In genomic region chr5:103340626-103341025, GRCm38 (mm10) we compare ENCODE assay signal across 23 mouse cellular contexts.
DNase-seq lines count a peak whose midpoint lies in the region; ATAC-seq lines count a peak whose summit lies in the region.
"Had no signal": no experiment of that assay in that cellular context is flagged by ENCODE, and none has a peak within 500 bp of the region (broad histone marks: within the 10 kb centered on the region; RNA-seq: fewer than 3 reads in every experiment).

No protein-coding gene starts in this region.

- H3K27me3 ChIP-seq in midbrain, embryonic 13.5 days: peaks cover 8% of the 10 kb centered on the region
- peaks cover 56% of the 10 kb centered on the region for H3K27me3 ChIP-seq in midbrain, embryonic 10.5 days (ENCODE audit: low read depth, poor library complexity, severe bottlenecking)
- peaks cover 8% of the 10 kb centered on the region; the same call in 1 of the 2 replicates for H3K27me3 ChIP-seq in hindbrain, embryonic 13.5 days
- peaks cover 42% of the 10 kb centered on the region for H3K27me3 ChIP-seq in neural tube, embryonic 13.5 days
- H3K27me3 ChIP-seq: heart, embryonic 12.5 days; Patski; stomach, embryonic 15.5 days had no signal

- ATAC-seq in midbrain, embryonic 13.5 days: no peak
- ATAC-seq in hindbrain, embryonic 13.5 days (ENCODE audit: low FRiP score): no peak
- ATAC-seq in neural tube, embryonic 13.5 days (ENCODE audit: low read depth): no peak
- ATAC-seq: inflammation-experienced regulatory T-cells, adult 6 months; liver, postnatal 0 days; Patski had no signal

- no peak overlapping the region for H3K4me3 ChIP-seq in midbrain, embryonic 13.5 days (replicated peaks)
- H3K4me3 ChIP-seq in midbrain, embryonic 10.5 days: no peak overlapping the region
- H3K4me3 ChIP-seq in hindbrain, embryonic 13.5 days: no peak overlapping the region
- H3K4me3 ChIP-seq in neural tube, embryonic 13.5 days: no peak overlapping the region
- H3K4me3 ChIP-seq: forebrain, embryonic 12.5 days; heart, embryonic 12.5 days; left cerebral cortex, adult 2 months; limb, embryonic 10.5 days; myocyte; stomach, embryonic 15.5 days had no signal

- 34% methylated on average over 9 of the region's 9 CpGs for WGBS in midbrain, embryonic 13.5 days
- WGBS in midbrain, embryonic 10.5 days: 60% methylated on average over 9 of the region's 9 CpGs
- 15% methylated on average over 9 of the region's 9 CpGs for WGBS in hindbrain, embryonic 13.5 days
- 7% methylated on average over 9 of the region's 9 CpGs for WGBS in neural tube, embryonic 13.5 days

- DNase-seq in midbrain, embryonic 10.5 days (ENCODE audit: low spot score): no peak
- peak; percentile 37 for DNase-seq in embryo, embryonic 11 days
- DNase-seq in thymus, postnatal 14 days: no peak
- DNase-seq in adrenal gland, postnatal 10 days: no peak
- no peak for DNase-seq in lung, postnatal 4 days
- DNase-seq: adrenal gland, postnatal 36 days; heart, postnatal 14 days; kidney, adult 9 months; kidney, postnatal 36 days; liver, postnatal 0 days; lung, postnatal 10 days; thymus, adult 18-20 months had no signal

- no peaks in the 10 kb centered on the region for H3K9me3 ChIP-seq in midbrain, embryonic 13.5 days
- no peaks in the 10 kb centered on the region for H3K9me3 ChIP-seq in midbrain, embryonic 10.5 days (replicated peaks)
- no peaks in the 10 kb centered on the region for H3K9me3 ChIP-seq in hindbrain, embryonic 13.5 days
- no peaks in the 10 kb centered on the region for H3K9me3 ChIP-seq in neural tube, embryonic 13.5 days
- H3K9me3 ChIP-seq: forebrain, embryonic 12.5 days; heart, embryonic 12.5 days; limb, embryonic 10.5 days; stomach, embryonic 15.5 days had no signal

- no peak overlapping the region for H3K9ac ChIP-seq in midbrain, embryonic 13.5 days (replicated peaks)
- H3K9ac ChIP-seq in hindbrain, embryonic 13.5 days: peak overlapping the region; percentile 53; the same call in 1 of the 2 replicates
- H3K9ac ChIP-seq in neural tube, embryonic 13.5 days: peak overlapping the region; percentile 9; the same call in 1 of the 2 replicates
- H3K9ac ChIP-seq: forebrain, embryonic 12.5 days; heart, embryonic 12.5 days; liver, postnatal 0 days; stomach, embryonic 15.5 days had no signal

- H3K4me2 ChIP-seq in midbrain, embryonic 13.5 days (replicated peaks): no peak overlapping the region
- peak overlapping the region; percentile 34 for H3K4me2 ChIP-seq in hindbrain, embryonic 13.5 days
- H3K4me2 ChIP-seq in neural tube, embryonic 13.5 days: peak overlapping the region; percentile 25
- H3K4me2 ChIP-seq: forebrain, embryonic 12.5 days; heart, embryonic 12.5 days; stomach, embryonic 15.5 days had no signal

- no peaks in the 10 kb centered on the region for H3K36me3 ChIP-seq in midbrain, embryonic 13.5 days
- no peaks in the 10 kb centered on the region for H3K36me3 ChIP-seq in midbrain, embryonic 10.5 days
- H3K36me3 ChIP-seq in hindbrain, embryonic 13.5 days: no peaks in the 10 kb centered on the region
- H3K36me3 ChIP-seq in neural tube, embryonic 13.5 days: no peaks in the 10 kb centered on the region
- H3K36me3 ChIP-seq: forebrain, embryonic 12.5 days; heart, embryonic 12.5 days; limb, embryonic 10.5 days; stomach, embryonic 15.5 days had no signal

- H3K27ac ChIP-seq in midbrain, embryonic 13.5 days: peak overlapping the region; percentile 21; the same call in 1 of the 2 replicates
- H3K27ac ChIP-seq in midbrain, embryonic 10.5 days (replicated peaks): no peak overlapping the region
- peak overlapping the region; percentile 76 for H3K27ac ChIP-seq in hindbrain, embryonic 13.5 days
- peak overlapping the region; percentile 59 for H3K27ac ChIP-seq in neural tube, embryonic 13.5 days (replicated peaks)
- H3K27ac ChIP-seq: forebrain, embryonic 12.5 days; left cerebral cortex, adult 2 months; limb, embryonic 10.5 days; stomach, embryonic 15.5 days had no signal

- H3K4me1 ChIP-seq in midbrain, embryonic 13.5 days (replicated peaks): peaks cover 39% of the 10 kb centered on the region
- peaks cover 34% of the 10 kb centered on the region for H3K4me1 ChIP-seq in midbrain, embryonic 10.5 days
- H3K4me1 ChIP-seq in hindbrain, embryonic 13.5 days (replicated peaks): peaks cover 43% of the 10 kb centered on the region
- peaks cover 47% of the 10 kb centered on the region for H3K4me1 ChIP-seq in neural tube, embryonic 13.5 days (replicated peaks)
